Mouse (Mus musculus): Measurements from ENCODE around the gene Dis3l.

DNA sequence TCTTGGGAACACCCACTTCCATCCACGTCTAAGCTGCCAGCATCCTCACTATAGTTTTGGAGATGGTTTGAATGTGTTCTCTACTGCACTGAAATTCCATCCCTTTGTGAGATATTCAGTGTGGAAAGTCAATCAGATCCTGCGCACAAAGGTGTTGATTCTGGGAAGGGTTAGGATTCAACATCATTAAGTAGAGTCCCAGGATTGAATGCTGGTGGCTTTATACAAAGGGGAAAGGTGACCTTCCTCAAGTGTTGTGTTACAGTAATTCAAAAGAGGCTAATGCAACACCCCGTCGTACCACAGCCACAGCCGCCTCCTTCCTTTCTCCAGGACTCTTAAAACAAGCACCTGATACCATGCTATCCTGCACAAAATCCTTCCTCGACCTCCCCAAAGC lies 5.3 kb downstream of the Dis3l start:
- TF ChIP-seq GATA1 (IDR thresholded peaks at IDR 0.05; ENCODE audit: borderline replicate concordance, low read length) (no peak), FLI1 (IDR thresholded peaks at IDR 0.05; ENCODE audit: low read length) (no peak)

All from megakaryocyte, embryonic 14.5 days (primary cell).